Mouse (Mus musculus) spleen, postnatal 10 days (tissue): ENCODE measurements around the gene Tmem120a.

ENCODE experiments used
- DNase-seq, 2 experiments: peaks; one replicate each; pipeline ENCODE4 v3.0.0; 2021 to 2022; ENCODE audit warnings: low spot score in 2 of 2

Gene Tmem120a

DNA sequence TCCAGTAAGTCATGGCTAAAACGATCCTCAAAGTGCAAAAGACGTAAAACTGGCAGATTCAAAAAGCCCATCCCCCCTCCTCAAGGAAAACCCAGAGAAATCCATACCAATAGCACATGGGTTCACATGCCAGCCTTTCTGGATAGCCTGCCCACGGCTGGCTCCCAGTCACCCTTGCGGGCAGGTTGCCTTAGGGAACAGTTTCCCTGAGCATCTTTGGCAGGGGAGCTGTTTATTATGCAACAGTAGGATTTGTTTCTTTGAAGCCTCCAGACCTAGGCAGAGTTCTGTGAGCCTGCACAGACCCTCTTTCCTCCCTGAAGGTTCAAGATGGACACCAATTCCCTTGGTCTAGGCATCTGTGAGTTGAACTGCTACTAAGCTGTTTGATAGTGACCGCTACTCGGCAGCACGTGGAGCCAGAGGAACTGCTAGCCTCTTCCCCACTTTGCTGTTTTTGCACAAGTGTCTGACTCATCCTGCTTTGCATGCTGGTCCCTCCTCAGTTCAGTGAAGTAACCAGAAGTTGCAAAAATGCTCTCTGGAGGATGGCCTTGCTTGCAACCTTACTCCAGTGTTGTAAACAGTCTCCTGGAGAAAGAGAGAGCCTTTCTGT is 33.5 kb downstream of the Tmem120a start:
- DNase-seq, result peak in 1 of 2 experiments; percentile 37

DNA sequence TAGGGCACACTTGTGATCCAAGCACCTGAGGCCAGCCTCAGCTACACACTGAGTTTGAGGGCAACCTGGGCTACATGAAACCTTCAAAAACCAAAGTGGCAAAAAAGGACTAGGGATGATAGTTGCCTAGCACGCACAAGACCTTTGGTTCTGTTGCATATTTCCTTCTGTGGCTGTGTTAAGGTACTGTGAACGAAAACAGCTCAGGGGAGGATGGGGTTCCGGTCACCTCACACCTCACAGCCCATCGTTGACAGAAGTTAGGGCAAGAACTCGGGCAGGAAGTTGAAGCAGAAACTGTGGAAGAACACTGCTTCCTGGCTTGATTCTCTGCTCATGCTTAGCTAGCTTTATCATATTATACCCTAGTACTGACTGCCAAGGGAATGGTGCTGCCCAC is 34.5 kb downstream of the Tmem120a start:
- no peak for DNase-seq

DNA sequence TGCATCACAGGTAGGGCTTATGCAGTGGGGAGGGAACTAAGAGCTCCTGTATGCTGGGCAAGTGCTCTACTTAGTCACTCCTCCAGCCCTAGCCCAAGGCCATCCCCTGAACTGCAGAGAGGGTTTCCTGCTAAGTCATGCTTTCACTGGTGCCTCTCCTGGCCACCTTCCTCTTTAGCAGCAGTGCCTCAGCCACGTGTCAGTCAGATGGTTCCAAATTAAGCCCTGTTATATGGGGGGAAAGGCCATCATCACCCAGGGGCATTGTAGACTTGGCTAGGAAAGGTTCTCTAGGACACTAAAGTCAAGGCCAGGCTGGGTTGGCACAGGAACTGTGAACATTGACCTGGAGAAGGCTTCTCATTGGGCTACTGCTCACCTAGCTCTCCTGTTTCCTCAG is 36.4 kb downstream of the Tmem120a start:
- no peak for DNase-seq

DNA sequence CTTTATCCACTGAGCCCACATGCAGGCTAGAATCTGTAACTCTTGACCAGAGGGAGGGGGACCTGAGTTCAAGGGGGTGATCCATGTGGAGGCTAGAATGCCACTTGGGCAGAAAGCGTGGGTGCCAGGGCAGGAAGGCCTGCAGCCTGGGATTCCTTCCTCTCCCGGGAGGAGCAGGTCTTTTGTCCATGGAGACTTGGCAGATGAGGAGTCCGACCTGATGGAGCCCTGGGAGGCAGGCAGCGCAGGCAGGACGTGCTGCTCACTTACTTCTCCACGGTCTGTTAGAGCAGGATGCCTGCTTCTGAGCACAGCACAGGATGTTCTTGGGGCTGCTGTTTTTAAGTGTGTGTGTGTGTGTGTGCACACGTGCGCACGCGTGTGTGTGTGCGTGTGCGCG is 37.2 kb downstream of the Tmem120a start:
- DNase-seq, result no peak

DNA sequence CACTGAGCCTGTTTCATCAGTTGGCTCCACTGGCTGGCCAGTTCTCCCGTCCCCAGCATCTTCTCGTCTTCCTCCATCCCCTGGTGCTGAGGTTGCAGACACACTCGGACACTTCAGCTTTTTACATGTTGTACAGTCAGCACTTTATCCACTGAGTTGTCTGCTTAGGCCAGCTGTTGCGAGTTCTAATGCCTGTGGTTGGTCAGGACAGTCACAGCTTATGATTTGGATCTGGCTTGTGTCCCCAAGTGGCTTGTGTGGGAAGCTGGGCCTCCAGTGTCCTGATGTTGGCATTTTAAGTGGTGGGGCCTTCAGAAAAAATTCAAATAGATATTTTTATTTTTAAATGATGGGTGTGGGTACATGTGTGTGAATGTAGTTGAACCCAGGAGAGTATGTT is 38.9 kb downstream of the Tmem120a start:
- DNase-seq, result no peak

DNA sequence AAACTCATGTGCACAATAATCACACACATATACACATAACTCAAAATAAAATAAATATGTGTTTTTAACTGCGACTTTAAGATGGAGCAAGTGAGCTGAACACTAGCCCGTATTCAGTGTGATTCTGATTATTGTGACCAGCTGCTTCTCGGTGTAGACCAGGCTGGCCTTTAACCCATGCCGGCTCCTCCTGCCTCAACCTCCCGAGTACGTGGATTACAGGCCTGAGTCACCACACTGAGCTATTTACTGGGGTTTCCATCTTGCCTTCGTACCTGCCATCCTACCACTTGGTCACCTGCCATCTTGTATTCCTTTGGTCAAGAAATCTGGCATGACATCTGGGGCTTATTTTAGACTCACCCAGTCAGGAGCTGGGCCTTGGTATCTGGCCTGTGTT is 40.8 kb downstream of the Tmem120a start:
- no peak for DNase-seq

DNA sequence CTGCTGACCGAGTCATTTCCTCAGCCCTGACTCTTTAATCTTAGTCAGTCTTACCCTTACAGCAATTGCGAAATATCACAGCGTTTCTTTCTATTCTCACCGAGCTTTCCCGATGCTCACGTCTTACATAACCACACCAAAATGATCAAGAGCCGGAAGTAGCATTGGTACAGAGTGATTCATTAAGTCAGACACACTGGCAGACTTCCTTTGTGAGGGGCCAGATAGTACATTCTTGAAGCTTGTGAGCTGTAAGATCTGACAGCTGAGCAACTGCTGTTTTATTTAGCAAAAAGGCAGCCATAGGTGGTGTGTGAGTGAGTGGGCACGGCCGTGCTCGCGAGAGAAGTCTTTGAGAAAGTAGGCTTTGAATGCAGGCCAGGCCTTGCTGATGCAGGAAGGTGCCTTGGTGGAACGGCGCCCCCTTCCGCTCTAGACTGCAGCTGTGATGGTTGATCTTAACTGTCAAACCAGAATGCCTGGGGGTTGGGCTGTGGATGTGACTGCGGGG is 41.5 kb downstream of the Tmem120a start:
- peak; percentile 22 to 68 for DNase-seq

DNA sequence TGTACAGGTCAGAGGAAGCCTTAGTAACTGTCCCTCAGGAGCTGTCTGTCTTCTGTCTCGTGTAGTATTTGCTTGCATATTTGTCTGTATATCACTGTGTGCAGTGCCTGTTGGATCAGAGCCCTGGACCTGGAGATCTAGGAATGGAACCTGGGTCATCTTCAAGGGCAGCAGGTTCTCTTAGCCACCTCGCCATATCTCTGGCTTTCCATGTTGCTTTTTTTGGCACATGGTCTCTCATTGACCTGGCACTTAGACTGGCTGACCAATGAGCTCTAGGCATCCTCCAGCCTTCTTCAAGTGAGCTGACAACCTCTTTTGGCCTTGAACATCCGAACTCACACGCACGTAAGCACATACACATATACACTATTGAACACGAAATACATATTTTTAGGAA is 42.1 kb downstream of the Tmem120a start:
- no peak for DNase-seq

DNA sequence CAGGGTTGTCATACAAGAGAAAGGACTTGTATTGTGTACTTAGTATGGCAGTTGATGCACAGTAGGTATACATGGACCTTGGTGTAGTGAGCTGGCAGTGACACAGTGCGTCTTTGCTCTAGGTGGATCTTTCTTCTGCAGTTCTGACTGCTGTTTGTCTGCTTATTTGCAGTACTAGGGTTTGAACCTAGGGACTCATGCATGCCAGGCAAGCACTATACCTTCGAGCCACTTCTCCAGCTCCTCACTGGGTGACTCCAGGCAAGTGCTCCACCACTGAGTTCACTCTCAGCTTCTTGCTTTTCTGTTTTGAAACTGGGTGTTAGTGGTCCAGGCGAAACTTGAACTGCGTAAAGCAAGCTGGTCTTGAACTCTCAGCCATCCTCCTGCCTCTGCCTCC is 42.6 kb downstream of the Tmem120a start:
- DNase-seq, result no peak

DNA sequence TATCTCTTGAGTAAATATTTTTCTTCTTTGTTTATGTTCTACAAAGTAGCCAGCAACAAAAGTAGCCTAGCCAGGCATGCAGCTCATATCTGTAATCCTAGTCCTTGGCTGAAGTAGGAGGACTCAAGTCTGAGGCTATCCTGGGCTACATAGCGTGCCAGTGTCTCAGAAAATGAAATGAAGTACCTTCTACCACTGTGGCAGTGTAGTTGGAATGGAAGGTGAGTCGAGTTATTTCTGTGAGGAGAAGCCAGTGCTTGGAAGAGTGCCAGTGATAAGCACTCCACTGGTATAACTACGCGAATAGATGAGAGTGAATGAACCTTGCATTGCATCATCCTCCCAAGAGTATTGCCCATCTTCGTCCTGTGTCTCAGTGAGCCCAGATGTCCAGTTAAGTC is 46.5 kb downstream of the Tmem120a start:
- DNase-seq, result no peak

DNA sequence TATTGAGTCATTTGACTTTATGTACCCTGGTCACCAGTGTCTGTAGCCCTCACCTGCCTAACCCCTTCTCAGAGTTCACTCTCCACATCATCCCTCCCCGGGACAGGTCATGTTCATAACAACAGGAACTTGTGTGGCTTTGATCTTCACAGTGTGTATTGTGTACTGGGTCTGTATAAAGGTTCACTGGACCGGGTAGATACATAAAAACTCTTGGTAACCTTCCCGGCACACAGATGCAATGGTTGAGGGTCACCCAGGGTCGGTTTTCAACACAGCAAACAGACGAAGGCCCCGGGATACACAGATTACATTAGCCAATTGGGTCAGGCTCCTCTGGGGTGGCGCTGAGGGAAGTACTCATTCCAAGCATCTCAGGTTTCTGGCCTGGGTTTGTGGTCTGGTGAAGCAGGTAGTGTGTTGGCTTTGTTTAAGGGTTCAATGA is 48.9 kb downstream of the Tmem120a start:
- no peak for DNase-seq

DNA sequence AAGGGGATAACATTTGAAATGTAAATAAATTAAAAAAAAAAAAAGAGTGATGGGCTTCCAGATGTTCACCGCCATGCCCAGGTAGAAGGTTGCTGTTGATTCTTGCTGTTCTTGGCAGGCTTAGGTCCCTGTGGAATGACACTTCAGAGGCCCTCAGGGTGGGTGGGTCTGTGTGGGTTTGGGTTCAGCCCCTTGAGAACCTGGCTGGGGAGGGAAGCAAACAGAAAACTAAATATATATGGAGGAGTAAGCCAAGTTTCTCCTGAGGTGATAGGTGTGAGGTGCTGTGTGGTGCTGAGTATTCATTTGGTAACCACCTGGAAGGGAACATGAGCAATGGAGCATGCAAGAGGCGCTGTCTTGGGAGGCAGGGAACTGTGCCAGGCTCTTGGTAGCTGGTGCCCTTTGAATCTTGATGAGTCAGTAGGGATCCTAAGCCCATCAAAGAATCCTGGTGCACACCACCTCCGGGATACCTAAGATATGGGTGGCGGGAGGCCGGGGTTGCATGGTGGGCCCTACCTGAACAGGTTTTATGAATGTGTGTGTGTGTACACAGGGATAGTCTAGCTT is 50.9 kb downstream of the Tmem120a start:
- DNase-seq, result no peak

DNA sequence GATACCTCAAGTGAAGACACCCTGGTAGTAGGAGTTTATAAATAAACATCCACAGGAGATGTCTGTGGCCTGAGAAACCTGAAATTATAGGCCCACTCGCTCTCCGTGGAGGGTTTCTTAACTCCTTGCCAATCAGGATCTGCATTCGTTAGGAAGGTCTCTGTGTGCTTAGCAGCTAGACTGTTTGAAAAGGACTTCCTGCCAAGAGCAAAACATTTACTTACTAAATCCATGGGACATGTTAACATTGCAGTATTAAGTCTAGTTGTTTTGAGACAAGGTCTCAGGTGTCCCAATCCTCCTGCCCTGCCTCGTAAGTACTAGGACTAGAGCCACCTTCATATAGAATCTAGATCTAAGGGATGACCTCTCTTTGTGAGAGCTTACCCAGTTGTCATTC is 53.0 kb downstream of the Tmem120a start:
- DNase-seq, result no peak

DNA sequence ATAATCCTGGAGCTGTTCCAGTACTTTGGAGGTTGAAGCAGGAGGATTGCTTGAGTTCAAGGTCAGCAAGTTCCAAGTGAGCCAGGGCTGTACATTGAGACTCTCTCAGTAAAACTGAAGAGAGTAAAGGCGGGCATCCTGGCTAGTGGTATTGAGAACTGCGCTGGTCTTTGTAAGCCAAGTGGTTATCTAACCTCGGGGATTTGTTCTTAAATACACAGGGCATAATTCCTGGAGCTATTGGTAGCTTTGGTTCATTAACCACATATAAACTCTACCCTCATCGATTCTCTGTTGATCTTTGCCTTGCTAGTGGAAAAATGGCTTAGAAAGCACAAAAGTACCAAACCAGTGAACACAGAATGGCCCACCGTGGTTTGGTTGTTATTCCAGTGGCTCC is 53.8 kb downstream of the Tmem120a start:
- DNase-seq, result no peak
